Mouse (Mus musculus) olfactory bulb, adult 2 months (tissue): Measurements from ENCODE around the gene Trim9.

Experiments used
- CTCF ChIP-seq: fragments of 200-500 bp; IDR thresholded peaks from 2 replicates; pipeline ENCODE4 v1.5.1; 2012; ENCODE audit warnings: low read depth, mild to moderate bottlenecking, low read length, moderate library complexity; ENCODE audit not compliant: insufficient read depth
- POLR2A ChIP-seq: fragments of 200-500 bp; IDR thresholded peaks from 2 replicates; pipeline ENCODE4 v1.6.1; 2012; ENCODE audit warnings: mild to moderate bottlenecking, low read depth, low read length, moderate library complexity; ENCODE audit not compliant: insufficient read depth

- no peak for TF ChIP-seq POLR2A
- no peak for TF ChIP-seq CTCF
These were observed 20.5 kb downstream of the Trim9 start for GRCm38 (mm10) chr12:70326956-70327355.
